Mouse (Mus musculus) cerebellum, postnatal 25 days (tissue): ENCODE results near the gene Arl15.

Experiments
- DNase-seq, 2 experiments: peaks; one replicate each; pipeline ENCODE4 v3.0.0; 2021; ENCODE audit warnings: mixed read lengths in 2 of 2

The Arl15 gene

DNA sequence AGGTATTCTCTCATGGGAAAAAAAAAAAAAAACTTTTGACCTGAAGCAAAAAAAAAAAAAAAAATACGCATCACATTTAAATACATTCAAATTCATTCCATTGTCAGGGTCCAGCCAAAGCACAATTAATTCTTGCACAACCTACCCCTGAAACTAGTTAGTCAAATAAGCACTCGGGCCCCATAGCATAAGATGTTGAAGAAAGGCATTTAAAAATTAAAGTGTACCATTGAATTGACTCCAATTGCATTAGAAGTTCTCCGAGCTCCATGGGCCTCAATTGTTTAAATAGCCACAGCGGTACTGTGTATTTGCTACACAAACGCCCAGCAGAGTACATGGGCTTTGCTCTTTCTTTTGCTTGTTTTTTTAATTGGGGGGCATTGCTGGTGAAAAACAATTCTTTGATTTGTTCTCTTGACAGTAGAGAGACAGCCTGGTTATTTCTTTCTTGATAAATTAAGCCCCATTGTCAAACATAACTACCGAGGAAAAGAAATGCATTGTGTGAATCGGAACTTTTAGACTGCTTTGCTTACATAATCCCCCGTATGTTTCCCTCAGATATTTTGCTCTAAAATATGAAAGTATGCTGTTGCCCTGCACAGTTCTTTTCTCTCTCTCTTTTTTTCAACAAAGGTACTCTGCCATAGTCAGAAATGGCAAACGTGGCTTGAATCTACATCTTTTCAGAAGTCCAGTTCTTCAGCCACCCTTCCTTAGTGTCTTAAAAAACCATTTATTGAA lies 201.4 kb downstream of the Arl15 start:
- DNase-seq: no peak

- DNase-seq: no peak
These were observed 204.5 kb downstream of the Arl15 start for GRCm38 (mm10) chr13:113998811-113999210.

GRCm38 (mm10) chr13:114003463-114003862 lies 209.2 kb downstream of the Arl15 start:
- DNase-seq: no peak

DNA sequence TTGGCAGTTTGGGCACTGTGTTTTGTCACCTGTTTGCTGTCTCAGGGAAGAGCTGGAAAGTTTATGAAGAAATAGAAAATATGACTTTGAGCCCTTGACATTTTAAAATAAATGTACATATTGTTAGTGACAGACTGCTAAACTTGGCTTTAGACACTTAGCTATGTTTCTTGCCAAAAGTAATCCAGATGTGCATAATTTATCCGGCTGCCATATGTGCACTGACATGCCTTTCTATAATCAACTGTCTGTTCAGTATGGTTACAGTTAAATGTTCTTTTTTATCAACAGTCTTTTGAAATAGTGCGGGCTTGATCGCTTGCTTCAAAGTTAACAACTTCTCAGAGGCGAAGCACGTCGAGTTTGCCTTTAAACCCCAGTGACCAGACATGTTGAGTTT lies 209.9 kb downstream of the Arl15 start:
- no peak for DNase-seq

- no peak for DNase-seq
These were observed 215.5 kb downstream of the Arl15 start for GRCm38 (mm10) chr13:114009786-114010185.

DNA sequence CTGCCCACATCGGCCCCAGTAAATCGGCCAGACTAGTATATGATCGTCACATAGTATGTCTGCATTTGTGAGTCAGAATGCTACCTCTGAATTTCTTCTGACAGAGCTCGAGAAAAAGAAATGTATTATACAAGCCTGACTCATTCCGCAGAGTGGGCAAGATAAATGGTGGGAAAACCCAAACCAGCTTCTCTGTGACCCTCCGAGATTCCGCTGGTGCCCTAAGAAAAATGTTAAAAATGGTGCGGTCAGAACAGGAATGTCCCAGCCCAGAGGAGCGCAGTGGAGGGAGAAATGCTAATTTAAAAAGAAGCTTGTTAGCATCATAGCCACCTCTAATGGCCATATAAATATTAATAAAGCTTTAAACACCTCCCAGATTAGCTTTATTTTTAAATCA lies 216.2 kb downstream of the Arl15 start:
- no peak for DNase-seq

GRCm38 (mm10) chr13:114011019-114011418 lies 216.7 kb downstream of the Arl15 start:
- no peak for DNase-seq

- no peak for DNase-seq
These were observed 223.6 kb downstream of the Arl15 start for GRCm38 (mm10) chr13:114017928-114018327.

DNA sequence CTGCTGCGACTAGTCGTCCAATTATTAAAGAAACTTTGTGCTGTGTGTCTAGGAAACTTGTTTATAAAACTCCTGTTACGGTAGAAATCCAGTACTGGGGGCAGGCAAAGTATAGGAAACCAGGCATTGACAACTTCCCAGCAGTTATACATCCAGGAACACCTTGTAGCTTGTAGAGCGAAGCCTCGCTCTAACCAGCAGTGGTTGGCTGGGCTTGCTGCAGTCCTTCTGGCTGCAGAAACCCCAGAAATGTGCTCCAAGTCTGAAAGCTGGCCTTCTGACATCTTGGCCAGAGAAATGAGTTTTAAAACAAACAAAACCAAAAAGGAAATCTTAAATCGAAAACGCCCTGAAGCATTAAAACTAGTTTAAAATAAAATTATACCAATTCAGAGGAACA lies 229.2 kb downstream of the Arl15 start:
- no peak for DNase-seq

DNA sequence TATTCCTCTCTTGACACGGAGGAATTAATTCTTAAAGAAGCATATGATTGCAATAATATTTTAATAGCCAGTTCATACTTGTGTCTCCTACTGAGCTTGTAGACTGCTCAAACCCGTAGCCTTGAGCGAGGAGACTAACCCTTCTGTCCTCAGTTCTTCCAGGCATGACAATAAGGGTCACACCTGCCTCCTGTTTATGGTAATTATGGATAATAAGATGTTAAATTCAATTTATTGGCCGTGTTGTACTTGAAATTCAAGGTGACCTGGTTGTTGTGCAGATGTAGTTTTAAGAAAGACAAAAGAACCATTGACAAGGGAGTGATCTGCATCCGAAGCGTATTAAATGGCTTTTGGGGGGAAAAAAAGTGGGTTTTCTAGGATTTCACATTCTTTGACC lies 232.0 kb downstream of the Arl15 start:
- DNase-seq: no peak

- DNase-seq: no peak
These were observed 232.4 kb downstream of the Arl15 start for GRCm38 (mm10) chr13:114026751-114027150.

DNA sequence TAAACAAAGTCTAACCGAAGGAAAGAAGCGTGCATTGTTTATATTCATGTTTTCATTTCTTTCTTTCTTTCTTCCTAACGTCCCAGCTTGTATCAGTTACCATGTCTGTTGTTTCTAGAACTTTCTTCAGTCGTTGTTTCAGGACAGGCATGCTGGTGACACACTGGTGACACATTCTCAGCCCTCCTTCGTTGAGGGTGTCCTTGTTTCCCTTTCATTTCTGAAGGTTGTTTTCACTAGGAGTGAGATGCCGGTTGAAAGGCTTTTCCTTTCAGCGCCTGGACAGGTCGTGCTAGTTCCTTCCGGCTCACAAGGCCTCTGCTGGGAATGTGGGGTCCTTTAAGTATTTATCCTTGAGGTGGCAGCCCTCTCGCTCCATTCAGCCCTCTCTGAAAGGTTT lies 253.8 kb downstream of the Arl15 start:
- no peak for DNase-seq

DNA sequence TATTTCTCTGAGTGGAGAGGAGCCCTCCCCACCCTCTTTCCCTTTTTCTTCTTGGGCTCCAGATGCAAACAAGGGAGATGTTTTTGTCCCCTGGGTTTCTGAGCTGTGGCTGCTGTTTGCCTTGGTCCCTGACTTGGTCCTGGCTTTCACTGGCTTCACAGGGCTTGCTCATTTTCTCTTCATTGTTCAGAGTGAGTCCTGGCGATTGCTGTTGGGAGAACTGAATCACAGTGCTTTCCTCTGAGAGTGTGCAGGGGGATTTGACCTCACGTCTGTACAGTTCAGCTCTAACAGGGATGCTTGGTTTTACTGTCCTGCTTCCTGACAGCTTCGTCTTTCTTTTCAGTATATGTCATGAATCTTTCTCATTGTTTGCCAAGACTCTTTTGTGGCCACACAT lies 254.4 kb downstream of the Arl15 start:
- DNase-seq: no peak

- DNase-seq: no peak
These were observed 257.0 kb downstream of the Arl15 start for GRCm38 (mm10) chr13:114051151-114051850.

DNA sequence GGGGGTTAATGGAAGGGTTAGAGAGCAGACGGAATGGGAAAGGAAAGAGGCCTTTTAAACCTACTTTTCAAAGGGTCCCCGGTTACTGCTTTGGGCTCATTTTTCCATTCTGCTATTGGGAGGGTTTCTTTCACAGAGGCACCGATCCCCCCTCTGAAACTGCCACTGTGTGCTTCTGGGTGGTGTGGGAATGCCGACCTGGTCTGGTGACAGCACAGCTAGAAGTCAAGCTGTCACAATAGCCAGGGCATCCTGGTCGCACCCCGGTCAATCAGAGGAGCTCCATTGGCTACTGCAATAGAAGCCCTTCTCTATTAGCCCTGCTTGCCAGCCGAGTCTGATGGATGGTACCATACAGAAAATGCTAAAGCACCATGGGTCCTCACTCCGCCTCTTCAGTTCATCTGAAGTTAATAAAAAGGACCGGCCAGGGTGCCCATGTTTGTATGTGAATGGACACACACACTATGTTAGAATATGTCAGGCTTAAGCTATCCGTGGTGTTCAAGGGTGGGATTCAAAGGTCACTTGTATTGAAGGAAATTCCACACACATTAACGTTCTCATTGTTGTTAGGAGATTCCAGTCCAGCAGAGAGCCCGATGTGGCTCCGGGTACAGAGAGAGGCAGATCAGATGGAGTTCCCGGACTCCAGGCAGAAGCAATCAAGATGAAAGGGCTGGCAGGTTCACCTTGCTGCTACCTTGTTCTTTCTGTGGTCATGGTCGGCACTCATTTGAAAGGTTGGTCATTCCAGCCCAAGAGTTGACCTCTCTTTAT lies 258.3 kb downstream of the Arl15 start:
- DNase-seq: no peak

GRCm38 (mm10) chr13:114053261-114053660 lies 259.0 kb downstream of the Arl15 start:
- DNase-seq: no peak

DNA sequence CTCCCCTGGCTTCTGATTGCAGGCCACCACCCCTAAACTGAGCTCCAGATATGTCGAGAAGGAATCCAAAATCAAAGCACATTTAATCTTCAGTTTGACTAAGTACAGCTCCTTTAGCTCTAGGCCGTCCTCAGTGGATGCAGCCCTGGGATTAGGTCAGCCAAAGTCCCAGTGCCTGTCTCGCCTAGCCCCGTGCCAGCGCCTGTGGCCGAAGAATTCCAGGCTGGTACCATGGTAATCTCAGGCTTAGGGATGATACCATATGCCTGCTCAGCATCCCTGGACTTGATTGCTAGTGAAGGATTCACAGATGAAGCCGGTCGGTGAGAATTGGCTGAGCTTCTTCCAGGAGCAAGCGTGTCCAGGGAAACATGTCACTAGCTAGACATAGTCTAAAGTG lies 261.4 kb downstream of the Arl15 start:
- DNase-seq: peak; percentile 68 to 78

DNA sequence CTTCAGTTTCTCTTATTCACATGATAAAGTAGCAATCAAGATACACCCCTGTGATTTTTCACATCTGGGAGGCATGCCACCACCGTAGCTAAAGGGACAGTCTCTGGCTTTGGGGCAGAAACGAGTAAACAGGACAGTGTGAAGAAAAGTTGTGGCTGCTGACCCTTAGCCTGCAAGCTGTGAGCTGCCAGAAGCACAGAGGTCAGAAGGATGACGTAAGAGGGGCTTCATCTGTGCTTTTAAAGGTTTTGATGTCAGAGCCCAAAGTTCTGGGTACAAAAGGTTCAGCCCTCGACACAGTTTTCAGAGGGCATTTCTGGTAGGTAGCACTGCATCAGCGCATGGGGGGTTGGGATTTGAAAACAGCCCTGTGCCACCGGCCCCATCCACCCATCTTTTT lies 266.0 kb downstream of the Arl15 start:
- DNase-seq: no peak

- no peak for DNase-seq
These were observed 266.9 kb downstream of the Arl15 start for GRCm38 (mm10) chr13:114061234-114061633.

GRCm38 (mm10) chr13:114064069-114064468 lies 269.8 kb downstream of the Arl15 start:
- DNase-seq: no peak

- DNase-seq: no peak
These were observed 270.7 kb downstream of the Arl15 start for GRCm38 (mm10) chr13:114065012-114065411.

DNA sequence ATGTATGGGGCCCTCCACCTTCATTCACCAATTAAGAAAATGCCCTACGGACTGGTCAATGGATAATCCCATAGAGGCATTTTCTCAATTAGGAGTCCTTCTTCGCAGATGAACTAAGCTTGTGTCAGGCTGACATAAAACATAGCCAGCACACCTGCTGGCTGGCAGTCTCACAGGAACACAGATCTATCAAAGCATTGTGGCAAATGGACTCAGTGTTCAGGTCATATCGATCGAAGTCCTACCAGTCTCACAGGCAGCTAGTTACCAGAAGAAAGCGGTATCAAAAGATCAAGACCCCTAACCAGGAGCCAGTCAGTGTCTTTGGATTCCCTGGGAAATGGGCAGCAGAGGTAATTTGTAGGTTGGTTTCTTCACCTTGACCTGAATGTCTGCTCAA lies 274.1 kb downstream of the Arl15 start:
- no peak for DNase-seq

DNA sequence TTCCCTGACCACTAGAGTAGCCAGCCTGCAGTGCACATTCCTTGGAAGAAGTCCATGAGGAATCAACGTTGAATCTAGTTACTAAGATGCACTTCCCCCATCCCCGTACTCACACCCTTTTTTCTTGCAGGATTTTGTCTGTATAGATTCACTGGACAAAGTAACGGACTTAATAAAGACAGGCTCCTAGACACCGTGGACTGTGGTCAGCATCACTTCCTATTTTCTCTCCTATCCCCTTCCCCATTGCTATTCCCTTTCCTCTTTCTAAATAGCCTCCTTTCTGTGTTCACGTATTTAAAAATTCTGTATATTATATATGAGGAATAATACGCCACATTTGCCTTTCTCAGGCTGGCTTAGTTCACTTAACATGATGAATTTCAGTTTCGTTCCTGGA lies 277.1 kb downstream of the Arl15 start:
- DNase-seq: no peak

DNA sequence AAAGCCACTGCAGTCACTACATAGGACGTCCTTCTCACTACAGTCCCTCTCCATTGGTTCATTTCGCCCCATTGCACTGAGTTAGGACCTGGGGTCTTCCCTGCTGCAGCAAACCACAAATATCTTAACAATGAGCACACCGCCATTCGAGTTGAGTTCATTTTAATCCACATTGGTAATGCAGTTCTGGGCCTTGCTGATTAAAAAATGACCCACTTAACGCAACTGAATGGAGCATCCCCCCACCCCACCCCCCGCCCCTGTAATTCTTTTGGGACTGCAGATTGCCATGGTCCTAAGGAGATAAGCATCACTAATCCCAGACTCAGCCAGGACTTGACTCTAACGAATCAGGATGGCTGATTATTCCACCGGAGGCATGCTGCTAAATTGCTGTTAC lies 280.2 kb downstream of the Arl15 start:
- no peak for DNase-seq
